Mouse (Mus musculus): ENCODE measurements around the gene Elovl1. TPM values are rescaled to one million over a fixed set of nuclear protein-coding genes. Genes with fewer than 3 reads are reported as not detected.
A peak's percentile ranks its signal among the peaks of the same experiment; 100 is the strongest.

Elovl1 gene
- total RNA-seq, 2 experiments from 2014 or later: 25.4 to 30.1 TPM

DNA sequence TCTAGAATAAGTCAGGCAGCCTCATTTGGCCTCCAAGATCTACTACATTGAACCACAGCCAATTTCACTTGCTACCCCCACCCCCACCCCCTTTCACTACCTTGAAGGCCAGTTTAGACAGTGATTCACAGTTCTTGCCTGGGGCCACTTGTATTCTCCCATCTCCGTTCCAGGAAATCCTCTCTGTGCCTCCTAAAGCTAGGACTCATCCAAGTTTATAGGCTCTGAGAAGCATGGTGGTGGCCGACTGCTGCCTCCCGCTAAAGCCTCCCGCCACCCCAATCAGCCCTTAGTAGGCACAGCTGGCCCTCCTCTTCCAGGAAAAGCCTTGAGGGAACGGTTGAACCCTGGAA lies 502 bp upstream of the Elovl1 start:
- no peak for DNase-seq
- intact Hi-C loops (cut with DNase I): loop anchor here (5.0 kb wide), 1 partner anchor 60 kb away; no protein-coding TSS in a partner anchor

DNA sequence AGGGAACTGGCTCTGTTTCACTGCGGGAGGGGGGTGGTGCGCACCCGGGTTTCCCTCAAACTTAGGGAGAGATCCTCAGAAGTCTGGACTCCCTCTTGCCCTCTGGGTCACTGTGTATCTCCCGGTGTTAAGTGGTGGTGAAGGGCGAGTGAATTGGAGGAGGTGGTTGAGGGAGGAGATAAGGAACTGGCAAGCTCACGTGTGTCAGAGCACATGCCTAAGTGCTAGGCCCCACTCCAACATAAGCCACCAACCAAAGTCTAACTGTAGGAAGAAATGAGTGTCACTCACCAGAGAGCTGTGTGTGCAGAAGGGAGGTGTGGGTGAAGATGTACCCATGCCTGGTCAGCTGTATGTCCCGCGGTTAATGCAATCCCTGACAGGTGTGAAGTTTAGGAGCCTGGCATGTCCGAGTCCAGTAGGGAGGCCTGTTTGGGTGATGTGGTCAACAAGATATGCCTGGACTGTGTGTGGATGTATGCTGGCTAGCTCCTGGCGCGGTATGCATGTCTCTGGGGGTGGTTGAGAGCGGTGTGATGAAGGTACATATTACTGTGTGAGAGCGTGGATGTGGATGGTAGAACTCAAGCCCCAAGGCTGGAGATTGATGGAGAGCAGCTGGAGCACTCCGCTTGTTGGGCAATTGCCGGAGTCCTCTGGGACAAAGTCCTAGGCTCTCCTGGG lies 780 bp downstream of the Elovl1 start:
- intact Hi-C loops (cut with DNase I): loop anchor here (5.0 kb wide), 1 partner anchor 59 kb away; no protein-coding TSS in a partner anchor

DNA sequence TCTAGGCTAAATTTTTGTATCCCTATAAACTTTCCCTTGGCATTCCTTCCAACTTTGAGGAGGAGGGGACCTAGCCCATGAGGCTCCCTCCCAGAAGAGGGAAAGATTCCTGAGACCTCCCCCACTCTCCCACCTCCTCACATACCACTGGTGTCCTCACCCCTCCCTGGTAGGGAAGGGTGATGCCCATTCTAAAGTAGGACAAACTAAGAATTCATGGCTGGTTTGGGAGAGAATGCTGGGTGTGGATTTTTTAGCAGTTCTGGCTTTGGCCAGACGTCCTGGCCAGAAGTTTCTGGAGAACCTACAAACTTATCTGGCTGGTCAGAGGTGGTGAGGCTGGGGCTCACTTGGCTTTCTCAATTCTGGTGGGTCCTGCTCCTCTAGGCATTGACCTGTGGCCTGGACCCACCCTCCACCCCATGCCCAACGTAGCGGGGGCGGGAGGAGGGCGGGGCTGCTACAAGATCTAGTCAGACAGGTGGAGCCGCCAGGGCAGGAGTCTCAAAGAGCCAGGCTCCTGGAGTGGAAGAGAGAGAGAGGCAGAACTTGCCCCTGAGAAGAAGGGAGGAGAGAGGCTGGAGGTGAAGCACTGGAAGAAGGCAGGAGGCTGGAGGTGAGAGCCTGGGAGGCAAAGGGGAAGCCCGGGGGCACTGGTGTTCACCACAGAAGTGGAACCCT lies 1.5 kb downstream of the Elovl1 start:
- no peak for DNase-seq
- intact Hi-C loops (cut with DNase I): loop anchor here (5.0 kb wide), 1 partner anchor 58 kb away; no protein-coding TSS in a partner anchor

More for the DNA sequence above, 780 bp downstream of the Elovl1 start:
- peak; percentile 26 to 30 for DNase-seq

DNA sequence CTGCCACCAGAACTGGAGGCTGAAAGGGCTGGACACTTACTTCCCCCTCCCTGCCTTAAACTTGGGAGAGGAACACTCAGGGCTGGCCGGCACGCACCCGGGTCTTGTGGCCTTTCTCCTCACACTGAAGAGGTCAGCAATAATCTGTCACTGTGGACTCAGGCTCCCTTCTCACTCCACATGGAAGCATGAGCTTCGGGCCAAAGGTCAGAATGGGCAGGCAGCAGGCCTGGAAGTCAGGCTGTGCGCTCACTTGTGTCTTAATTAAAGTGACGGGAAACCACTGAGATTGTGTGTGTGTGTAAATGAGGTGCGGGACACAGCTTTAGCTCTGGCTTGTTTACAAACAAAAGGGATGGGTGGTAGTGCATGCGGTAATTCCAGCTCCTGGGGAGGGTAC lies 4.4 kb downstream of the Elovl1 start:
- DNase-seq: no peak
- intact Hi-C loops (cut with DNase I): no loop called here

DNA sequence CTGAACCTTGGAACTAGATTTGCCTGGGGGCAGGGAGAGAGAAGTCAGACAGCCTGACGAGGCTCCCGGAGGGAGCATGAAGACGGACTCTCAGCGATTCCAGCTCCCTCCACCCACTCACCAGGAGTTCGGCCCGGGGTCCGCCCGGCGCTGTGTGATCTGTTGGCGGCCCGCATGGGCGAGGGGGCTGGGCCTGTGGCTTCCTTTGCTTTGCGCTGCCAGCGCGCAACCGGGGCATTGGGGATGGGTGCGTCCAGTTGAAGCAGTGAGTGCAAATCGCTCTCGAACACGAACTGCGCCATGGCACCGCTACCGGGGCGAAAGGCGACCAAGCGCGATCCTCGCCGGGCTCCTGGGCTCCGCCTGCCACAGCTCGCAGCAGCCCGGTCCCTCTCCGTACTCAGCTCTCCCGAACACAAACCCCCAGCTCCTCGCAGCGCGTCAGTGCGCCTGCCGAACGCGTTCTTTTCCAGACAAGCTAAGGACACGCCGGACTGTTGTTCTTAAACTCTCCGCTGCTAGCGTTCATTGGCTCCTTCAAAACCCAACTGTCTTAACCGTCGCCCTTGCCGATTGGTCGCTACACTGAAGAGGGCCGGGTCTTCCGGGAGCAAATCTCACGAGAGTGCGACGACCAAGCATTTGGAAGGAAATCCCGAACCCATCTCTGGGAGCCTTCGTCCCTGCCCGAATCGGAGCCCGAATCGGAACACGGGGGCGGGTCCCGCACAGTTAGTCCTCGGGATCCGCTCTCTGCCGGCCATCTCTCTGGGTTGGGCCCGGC lies 9.1 kb downstream of the Elovl1 start, which contains the start of gene Cdc20:
TSS of gene Cdc20 (minus strand) at position 533 of the 784 bp plus-strand sequence.
- intact Hi-C loops (cut with DNase I): no loop called here

DNA sequence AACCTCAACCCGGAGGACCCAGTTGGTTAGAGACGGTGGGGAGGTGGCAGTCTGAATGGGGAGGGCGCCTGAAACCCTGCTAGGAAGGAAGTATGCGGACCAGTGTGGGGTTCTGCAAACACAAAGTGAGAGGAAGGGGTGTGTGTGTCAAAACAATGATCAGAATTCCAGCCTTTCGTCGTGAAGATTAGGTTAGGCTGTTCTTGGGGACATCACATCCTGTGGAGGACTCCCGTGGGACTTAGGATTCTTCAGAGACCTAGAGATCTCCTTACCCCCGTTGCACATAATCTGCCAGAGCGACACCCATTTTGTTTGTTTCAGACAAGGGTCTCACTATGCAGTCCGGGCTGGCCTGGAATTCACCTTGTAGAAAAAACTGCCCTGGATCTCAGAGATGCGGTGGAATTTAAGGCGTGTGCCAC lies 9.9 kb downstream of the Elovl1 start:
- intact Hi-C loops (cut with DNase I): no loop called here
- peak; percentile 13 to 35 for DNase-seq

More for the DNA sequence above, 9.1 kb downstream of the Elovl1 start, which contains the start of gene Cdc20:
- peak; percentile 86 to 91 for DNase-seq

DNA sequence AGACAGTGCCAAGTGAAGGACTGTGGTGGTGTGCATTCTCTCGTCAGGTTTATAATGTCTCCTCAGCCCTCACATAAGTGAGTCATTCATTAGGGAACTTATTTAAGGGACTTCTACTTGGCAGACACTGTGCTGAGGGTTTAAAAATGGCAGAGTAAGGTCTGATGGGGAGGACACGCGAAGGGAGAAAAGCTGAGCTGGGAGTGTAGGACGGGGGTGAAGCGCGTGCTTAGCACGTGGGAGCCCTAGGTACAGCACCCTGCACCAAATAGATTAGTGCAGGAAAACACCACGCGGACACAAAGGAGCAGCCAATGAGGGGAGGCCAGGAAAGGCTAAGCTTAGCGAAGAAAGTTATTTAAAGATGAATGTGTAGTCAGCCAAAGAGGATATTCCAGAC lies 17.2 kb downstream of the Elovl1 start:
- DNase-seq: no peak
- intact Hi-C loops (cut with DNase I): loop anchor here (5.0 kb wide), 2 partner anchors 42 to 72 kb away; no protein-coding TSS in a partner anchor

DNA sequence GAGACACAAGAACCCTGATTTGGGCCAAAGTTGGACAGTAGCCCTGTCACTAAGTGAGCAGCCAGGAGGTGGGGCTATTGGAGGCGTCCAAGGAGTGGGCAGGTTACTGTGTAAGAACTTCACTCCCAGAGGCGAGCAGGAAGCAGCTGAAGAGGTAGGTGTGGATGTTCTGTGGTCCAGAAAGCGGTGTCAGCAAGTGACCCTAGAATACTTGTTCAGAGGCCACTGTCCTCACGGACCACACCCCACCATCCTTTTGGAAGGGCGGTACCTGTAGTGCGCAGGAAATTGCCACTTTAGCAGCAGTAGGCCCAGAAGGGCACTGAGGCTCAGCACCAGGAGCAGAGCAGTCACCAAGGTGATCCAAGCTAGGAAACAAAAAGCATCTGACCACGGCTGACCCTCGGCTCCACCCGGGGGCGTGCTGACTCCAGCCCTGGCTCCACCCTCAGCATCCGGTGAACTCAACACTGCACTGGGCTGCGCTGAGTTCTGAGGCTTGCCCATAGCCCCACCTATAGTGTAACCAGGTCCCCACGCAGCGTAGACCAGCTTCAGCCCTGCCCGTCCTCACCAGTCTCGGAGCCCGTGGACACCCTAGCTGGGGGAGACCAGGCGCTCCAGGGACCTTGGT lies 18.0 kb downstream of the Elovl1 start:
- intact Hi-C loops (cut with DNase I): loop anchor here (5.0 kb wide), 2 partner anchors 41 to 71 kb away; no protein-coding TSS in a partner anchor
- peak; percentile 55 to 59 for DNase-seq

DNA sequence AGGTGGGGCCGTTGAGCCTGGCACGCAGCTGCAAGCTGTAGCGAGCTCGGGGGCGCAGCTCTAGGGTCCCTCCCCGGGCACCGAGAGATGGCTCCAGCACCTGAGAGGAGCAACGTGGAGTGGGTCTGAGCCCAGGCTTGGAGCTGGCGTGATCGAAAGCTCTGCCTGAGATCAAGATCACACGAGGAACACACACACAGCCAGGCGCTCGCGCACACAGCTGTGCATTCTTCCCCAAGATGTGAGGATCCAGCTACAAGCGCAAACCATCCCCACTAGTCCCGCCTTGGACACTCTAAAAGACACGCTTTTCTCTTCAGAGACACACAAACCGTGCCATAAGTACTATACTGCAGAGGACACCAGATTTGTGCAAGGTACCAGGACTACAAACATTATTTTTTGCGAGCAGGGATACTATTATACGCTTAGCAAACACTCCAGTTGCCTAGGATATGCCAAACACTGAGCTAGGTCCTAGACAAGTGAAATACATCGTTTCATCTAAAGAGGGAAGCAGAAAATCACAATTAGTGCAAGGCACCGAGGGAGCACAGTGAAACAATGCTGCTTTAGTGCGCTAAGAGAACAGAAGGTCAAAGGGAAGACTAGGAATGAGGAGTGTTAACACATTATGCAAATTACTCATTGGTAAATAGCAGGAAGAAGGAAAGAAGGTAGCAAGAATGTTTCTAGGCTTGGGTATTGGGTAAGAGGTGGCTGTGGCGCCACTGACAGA lies 18.7 kb downstream of the Elovl1 start:
- intact Hi-C loops (cut with DNase I): loop anchor here (5.0 kb wide), 2 partner anchors 41 to 71 kb away; no protein-coding TSS in a partner anchor
- no peak for DNase-seq

DNA sequence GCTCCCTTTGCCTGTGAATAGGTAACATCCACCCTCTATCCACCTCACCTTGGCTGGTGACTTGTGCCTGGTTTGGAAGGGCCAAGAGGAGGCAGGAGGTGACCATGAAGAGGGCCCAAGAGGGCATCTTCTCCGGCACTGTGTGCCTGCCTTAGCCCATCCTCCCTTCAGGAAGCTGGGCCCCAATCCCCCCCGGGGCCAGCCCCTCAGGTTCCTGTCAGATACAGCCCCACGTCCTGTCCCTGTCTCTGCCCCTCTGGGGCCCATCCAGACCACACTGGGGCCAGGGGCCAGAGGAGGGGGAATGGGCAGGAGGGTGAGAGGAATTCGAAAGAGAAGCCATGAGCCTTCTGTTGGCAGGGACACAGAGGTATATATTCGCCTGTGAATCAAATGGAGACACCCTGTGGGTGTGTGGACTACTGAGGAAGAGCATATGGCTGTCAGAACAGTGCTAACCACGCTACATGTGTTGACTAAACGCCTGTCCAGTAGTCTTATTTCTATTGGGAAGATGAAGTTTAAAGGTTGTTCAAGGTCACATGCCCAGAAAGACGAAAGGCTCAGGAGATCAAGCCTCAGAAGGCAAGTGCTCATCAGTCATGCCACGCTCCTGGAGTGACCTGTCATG lies 29.6 kb downstream of the Elovl1 start, which contains the start of gene Mpl:
TSS of gene Mpl (minus strand) at position 169 of the 631 bp plus-strand sequence.
- intact Hi-C loops (cut with DNase I): no loop called here
- no peak for DNase-seq

DNA sequence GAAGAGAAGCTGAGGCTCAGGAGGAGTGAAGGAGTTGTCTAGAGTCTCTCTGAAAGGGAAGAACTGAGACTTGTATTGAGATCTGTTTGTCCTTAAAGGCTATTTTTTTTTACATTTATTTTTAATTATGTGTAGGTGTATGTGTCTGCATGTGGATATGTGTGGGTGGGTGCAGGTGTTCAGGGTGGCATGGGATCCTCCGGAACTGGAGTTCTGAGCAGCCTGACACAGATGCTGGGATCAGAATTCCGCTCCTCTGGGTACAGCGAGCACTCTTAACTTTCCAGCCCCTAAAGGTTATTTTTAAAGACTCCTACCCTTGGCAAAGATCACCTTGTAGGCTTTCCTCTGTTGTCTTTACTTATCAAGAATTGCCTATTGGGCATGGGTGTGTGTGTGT lies 37.1 kb downstream of the Elovl1 start:
- intact Hi-C loops (cut with DNase I): no loop called here
- DNase-seq: no peak

DNA sequence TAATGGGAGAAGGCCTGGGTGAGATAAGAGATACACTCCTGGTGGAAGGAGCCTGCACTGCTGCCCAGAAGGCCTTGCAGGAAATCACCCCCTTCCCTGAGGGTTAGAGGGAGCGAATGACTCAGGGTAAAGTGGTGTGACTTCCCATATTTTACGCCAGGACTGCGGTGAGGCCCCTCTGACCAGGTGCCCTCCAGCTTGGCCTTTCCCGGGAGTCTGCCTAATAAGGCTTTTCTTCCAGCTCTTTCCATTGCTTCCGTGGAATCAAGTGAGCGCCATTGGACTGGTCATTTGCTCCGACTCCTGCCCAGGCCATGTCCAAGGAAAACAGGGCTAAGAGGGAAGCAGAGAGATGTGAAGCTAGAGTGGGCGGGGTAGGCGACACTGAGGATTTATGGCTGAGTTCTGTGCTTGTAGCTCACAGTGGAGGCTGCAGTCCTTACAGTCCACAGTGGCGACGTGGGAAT lies 37.8 kb downstream of the Elovl1 start:
- peak in 1 of 2 experiments; percentile 15 for DNase-seq
- intact Hi-C loops (cut with DNase I): no loop called here

DNA sequence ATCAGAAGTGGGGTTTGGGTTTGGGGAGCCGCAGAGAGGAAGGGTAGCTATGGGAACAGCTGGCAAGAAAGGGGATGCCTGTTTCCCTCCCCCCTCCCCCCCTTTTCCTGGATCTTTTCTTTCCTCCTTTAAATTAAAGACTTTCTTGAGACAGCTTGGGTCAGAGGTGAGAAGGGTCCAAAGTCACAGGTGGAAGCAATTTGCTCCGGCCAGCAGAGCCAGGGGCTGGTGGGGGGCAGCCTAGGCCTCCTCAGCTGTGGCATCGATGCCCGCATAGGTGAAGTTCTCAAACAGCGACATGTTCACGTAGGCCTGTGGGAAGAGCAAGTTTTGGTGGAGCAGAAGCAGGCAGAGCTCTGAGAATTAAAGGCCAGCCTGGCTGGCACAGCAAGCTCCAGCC lies 43.4 kb downstream of the Elovl1 start:
- no peak for DNase-seq
- intact Hi-C loops (cut with DNase I): no loop called here

DNA sequence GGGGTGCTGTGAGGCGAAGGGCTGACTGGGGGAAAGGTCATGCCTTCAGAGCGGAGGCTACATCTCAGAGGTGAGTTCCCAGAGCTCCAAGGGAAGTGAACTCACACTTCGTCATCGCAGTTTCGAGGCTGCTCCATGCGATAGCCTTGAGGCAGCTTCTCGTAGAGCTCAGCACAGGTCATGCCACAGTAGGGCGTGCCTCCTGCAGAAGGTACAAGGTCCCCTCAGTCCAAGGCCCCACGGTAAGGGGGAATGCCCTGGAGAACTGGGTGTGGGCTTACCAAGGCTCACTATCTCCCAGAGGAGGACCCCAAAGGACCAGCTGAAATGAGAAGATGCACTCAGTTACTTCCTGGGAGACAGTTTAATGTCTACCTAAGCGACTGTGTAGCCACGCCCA lies 44.8 kb downstream of the Elovl1 start:
- no peak for DNase-seq
- intact Hi-C loops (cut with DNase I): no loop called here

DNA sequence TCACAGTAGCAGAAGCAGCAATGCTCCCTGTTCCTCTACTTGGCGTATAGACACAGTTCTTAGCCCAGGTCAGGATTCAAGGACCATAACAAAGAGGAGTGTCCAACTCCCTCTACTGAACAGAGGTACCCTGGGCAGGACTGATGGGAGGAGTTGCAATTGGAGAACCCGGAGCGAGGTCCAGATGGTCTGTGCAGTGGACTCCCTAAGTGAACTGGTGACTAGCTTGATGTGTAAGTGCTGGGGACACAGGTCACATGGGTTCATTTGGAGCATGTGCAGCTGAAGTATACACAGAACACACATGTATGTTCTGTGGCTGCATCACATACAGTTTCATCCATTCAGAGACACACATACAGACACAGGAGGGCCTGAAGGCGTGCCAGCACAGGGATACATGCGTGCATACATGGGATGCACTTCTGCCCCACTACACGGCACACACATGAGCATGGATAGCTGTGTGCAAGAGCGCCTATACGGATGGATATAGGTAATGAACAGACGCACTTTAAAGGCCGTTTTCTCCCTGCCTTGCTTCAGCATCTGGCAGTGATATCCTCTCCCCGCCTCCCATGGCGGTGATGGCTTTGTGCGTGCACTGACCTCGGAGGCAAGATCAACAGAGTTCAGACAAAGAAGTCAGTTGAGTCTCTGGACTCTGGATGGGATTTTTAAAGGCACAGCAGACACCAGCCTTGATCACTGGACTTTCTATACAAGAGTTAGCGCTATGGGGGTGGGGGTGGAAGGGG lies 49.1 kb downstream of the Elovl1 start:
- intact Hi-C loops (cut with DNase I): loop anchor here (5.0 kb wide), 1 partner anchor 40 kb away; no protein-coding TSS in a partner anchor

More for the DNA sequence above, 49.1 kb downstream of the Elovl1 start:
- DNase-seq: no peak
